In the genomic region with DNA sequence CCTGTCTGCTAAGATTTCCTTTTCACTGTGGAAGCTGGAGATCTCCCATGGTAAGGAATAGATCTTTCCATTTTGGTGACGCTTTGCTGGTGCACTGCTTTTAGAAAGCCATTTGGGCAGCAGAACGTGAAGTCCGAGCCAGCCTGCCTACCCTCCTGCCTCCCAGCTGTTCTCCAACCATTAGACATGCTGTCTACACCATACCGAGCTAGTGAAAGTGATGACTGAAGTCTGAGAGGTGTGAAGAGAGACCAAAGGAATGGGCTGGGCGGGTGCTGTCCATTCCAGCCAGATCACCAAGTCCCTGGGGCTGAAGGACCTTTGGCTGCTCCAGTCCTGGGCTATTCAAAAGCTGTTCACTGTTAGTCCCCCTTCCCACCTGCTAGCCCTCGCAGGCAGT, we compare ENCODE assay signal across 15 mouse cellular contexts.
"Had no signal": no experiment of that assay in that cellular context is flagged by ENCODE, and none has a peak within 500 bp of the region (broad histone marks: within the 10 kb centered on the region; RNA-seq: fewer than 3 reads in every experiment).

No protein-coding gene starts in this region.

- H3K9ac ChIP-seq: limb, embryonic 13.5 days; liver, embryonic 15.5 days; midbrain, embryonic 13.5 days; neural tube, embryonic 15.5 days had no signal

- H3K27ac ChIP-seq: layer of hippocampus, adult 2 months; limb, embryonic 13.5 days; liver, embryonic 15.5 days; midbrain, embryonic 13.5 days; neural tube, embryonic 15.5 days; stomach, postnatal 0 days had no signal

- H3K4me2 ChIP-seq: limb, embryonic 13.5 days; liver, embryonic 11.5 days; liver, embryonic 15.5 days; midbrain, embryonic 13.5 days; neural tube, embryonic 15.5 days had no signal

- H3K36me3 ChIP-seq: limb, embryonic 13.5 days; liver, embryonic 15.5 days; midbrain, embryonic 13.5 days; neural tube, embryonic 15.5 days had no signal

- H3K4me3 ChIP-seq: layer of hippocampus, adult 2 months; limb, embryonic 13.5 days; liver, embryonic 15.5 days; midbrain, embryonic 13.5 days; neural tube, embryonic 15.5 days had no signal

- H3K9me3 ChIP-seq: liver, embryonic 15.5 days; midbrain, embryonic 13.5 days; neural tube, embryonic 15.5 days had no signal

- H3K4me1 ChIP-seq: limb, embryonic 13.5 days; liver, embryonic 15.5 days; midbrain, embryonic 13.5 days; neural tube, embryonic 15.5 days had no signal

- H3K27me3 ChIP-seq: limb, embryonic 13.5 days; liver, embryonic 15.5 days; midbrain, embryonic 13.5 days; neural tube, embryonic 15.5 days had no signal

- ATAC-seq: lung, postnatal 0 days; midbrain, embryonic 13.5 days had no signal

- DNase-seq: kidney, postnatal 10 days; kidney, postnatal 4 days; lung, adult 2 months; lung, postnatal 36 days; right cerebral cortex, adult 18-20 months; right cerebral cortex, postnatal 25 days; thymus, postnatal 4 days had no signal
